Mouse (Mus musculus): ENCODE data around the gene Uap1. TPM values are rescaled to one million over a fixed set of nuclear protein-coding genes. Genes with fewer than 3 reads are reported as not detected.

Uap1 gene
- total RNA-seq, 2 experiments from 2014 or later = 45.5 to 50.7 TPM

DNA sequence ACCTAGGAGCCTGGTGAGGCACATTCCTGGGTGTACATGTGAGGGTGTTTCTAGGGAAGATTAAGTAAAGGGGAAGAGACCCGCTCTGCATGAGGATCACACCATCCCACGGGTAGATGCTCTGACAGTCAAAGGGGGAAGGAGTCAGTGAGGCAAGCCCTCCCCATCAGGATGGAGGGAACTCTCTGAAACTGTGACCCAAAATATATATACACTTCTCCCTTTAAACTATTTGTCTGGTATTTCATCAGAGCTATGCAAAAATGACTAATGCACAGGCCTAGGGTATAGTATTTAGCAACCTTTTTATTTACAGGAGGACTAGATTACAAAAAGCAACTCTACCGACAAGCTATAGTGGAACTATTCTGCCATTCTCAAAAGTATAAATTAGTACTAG is 9.8 kb downstream of the Uap1 start:
- DNase-seq = no peak

DNA sequence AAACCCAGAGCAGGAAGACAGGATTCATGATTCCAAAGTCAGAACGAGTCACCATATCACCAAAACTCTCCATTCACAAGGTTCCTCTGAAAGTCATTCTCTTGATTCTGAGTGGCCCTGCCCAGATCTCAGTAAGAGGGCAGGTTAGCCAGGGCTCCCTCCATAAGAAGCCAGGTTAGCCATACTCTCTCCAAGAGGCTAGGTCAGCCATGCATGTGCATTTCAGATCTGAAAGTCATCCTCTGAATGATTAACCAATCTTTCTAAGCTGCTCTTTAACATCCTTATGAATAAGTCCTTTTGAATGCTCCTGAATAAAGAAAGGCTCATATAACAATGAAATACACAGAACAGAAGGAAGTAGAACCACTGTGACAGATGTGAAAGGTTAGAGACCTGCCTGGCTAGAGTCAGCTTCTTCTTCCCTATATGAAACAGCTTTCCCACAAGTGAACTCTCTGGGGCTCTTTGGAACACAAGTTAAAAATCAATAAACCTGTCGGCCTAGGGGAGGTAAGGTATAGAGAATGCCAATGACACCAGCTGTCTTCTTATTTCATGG is 10.6 kb downstream of the Uap1 start:
- DNase-seq = no peak

DNA sequence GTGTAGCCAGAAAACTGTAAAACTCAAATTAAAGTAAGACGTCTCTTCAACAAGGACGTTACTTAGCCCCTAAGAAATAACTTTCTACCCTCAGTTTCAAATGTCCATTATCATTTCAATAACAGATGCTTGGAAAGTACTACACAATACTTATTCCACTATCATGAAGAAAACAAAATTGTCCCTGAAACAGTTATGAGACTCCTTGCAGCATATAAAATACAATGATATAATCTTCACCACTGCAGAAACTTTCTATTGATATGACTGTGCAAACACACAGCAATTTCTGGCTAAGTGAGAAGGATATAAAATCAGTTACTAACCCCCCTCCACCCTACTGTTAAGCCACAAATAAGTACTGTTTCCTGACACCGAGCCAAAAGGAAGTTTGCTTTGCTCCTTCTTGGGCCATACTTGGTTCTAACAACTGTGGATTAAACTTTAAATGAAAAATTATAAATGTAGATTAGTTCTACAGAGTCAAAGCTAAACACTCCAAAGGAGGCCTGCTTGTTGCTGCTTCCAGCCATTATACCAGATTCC is 11.3 kb downstream of the Uap1 start:
- DNase-seq = peak in 1 of 2 experiments; percentile 45

DNA sequence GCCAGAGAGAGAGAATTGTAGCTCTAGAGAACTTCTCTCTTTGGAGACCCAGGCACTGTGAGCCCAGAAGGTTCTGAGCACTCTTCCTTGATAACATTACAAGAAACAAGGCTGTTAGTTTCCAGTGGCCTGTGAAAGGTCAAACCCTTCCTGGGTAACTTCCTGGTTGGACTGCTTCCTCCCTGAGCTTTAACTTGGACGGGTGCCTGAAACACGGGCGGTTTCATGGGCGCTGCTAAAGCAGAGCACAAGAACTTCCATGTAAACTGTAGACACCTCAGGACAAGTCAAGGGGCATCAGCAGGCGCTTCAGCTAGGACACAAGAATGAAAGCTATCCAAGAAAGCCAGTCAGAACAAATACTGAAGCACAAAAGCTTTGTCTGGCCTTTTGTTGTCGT is 12.9 kb downstream of the Uap1 start:
- peak; percentile 74 to 85 for DNase-seq

DNA sequence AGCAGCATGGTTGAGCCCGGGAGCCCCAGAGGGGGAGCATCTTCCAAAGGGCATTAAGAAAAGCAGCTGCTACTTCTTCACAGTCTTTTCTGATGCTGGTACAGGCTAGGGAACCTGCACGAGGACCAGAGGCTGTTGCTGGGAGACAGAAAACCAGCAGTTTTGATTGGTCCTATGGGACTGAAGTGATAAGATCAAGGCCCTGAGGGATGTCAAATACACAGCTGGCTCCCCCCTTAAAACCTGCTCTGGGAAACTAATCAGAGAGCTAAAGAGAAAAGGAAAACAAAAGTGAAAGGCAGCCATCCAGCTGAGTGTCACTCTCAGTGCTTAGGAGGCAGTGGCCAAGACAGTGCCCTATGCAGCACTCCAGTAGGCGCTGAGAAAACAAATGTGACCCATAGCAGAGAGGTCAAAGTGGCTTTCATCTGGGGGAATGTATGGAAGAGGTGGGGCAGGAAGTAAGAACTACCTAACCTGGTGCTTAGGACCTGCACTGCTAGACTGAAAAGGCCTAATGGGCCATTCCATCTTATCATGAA is 14.3 kb downstream of the Uap1 start:
- DNase-seq = peak; percentile 39 to 60

DNA sequence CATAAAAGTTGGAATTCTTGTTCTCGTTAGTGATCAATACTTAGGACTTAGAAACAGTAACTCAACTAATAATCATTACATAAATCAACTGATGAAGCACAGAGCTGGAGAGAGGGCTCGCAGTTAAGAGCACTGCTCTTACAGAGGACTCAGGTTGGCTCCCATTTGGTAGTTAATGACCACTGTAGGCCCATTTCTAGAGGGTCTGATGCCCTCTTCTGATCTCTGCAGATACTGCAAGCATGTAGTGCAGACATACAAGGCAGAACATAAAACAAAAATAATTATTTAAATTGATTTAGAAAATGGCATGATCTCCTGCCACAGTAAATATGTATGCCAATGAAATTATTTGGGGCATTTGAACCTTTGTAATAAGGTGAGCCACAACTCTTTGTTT is 15.1 kb downstream of the Uap1 start:
- no peak for DNase-seq

DNA sequence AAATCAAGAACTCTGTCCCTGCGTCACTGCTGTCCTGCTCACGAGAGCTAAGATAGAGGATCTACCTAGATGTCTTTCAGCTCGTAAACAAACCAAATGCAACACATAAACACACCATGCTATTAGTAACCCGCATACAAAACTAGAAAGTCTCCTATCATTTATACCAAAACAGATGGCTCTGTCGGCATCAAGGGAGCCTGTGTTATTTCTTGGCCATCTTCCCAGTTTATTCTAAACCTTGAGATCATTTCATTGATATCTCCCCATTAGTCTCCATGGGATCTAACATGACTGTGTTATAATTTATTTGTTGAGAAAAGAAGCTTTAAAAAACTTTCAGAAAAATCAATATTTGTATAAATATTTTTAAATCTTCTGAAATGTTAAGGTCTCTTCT is 19.0 kb downstream of the Uap1 start:
- DNase-seq = no peak

DNA sequence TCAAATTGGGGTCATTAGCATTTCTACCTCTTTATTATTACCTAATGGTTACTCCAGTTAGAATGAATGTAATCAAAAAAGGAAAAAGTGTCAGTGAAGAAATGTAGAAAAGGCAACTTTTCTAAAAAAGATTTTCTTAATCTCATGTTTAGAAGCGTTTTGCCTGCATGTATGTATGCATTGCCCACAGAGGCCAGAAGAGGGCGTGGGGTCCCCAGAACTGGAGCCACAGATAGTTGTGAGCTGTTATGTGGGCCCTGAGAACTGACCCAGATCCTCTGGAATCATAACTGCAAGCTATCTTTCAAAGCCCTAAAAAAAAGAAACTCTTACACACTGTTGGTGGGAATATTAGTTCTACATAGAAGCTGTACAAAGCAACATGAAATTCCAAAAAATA is 19.5 kb downstream of the Uap1 start:
- no peak for DNase-seq

DNA sequence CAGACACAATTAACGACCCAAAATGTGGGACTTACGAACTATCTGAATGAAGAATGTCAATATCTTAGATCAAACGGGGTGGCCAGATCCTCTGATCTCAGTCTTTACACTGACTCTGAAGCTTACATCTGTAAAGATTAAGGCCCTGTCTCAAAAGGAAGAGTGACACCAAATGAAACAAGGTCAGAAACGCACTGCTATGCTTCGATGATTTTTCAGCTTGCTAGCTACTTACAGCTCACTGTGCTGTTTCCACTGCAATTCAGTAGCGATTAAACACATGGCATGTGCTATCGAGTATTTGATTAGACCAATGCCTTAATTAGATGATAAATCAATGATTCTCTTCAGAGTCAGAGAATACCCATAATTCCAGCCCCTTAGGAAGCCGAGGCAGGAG is 20.8 kb downstream of the Uap1 start:
- DNase-seq = no peak

DNA sequence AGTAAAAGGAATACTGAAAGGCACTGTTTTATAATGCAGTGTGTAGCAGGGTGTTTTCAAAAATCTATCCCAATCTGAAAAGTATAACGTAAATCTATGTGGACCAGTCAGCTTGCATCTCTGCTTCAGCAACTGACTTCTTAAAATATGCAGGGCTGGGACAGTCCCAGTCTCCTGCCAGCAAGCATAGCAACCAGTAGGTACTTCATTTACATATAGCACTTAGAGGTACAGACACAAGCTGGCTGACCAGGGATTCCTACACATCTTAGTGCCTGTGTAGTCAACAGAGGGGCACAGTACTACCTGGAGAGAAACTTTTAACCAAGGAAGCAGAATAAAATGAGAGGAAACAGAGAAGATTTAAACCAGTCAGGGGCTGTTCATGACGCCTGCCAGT is 22.2 kb downstream of the Uap1 start:
- DNase-seq = no peak

DNA sequence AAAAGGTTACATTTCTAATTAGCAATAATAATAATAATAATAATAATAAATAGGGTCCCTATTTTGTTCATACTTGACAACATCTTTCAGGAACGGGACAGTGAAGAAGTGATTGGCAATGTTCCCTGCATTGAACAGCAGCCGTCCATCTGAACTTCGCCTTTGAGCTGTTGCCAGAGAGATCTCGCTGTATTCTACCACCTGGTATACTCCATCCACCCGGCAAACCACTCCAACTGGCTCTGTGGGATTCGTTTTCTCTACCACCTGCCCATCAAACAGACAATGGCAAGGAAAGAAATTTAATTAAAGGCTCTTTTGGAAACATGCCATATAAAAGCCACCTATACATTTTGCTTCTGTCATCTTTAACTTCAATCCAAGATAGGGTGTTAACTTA is 23.9 kb downstream of the Uap1 start:
- no peak for DNase-seq

DNA sequence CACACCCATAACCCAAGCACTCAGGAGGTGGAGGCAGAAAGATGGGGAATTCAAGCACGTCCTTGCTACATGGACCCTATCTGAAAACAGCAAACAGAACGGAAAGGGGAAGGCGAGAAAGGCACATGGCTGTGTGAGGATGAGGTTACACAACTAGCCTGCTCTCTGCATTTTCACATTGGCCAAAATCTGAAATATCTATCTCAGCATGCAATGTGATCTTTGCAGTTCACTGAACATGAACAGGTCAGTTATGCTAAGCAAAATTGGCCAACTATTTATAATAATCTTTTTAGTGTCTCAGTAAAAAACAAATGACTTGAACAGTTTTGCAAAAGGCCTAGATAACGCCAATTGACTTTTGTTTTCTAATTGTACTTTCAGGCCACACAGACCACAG is 25.0 kb downstream of the Uap1 start:
- no peak for DNase-seq

DNA sequence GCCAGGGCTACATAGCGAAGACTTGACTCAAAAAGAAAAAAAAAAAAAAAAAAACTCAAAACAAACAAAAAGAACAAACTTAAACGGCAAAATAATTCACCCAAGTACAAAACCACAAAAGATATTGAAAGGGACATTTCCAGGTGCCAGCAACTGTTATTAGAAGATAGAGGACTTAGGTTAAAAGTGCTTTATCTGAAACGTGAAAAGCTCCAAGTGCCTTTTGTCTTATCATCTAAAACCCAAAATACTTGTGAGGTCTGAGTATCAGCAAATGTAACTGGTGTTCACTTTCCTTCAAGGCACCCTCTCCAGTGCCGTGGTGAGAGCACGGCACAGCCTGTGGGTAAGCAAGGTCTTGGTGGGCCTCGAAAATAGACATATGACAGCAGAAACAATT is 26.2 kb downstream of the Uap1 start:
- no peak for DNase-seq

DNA sequence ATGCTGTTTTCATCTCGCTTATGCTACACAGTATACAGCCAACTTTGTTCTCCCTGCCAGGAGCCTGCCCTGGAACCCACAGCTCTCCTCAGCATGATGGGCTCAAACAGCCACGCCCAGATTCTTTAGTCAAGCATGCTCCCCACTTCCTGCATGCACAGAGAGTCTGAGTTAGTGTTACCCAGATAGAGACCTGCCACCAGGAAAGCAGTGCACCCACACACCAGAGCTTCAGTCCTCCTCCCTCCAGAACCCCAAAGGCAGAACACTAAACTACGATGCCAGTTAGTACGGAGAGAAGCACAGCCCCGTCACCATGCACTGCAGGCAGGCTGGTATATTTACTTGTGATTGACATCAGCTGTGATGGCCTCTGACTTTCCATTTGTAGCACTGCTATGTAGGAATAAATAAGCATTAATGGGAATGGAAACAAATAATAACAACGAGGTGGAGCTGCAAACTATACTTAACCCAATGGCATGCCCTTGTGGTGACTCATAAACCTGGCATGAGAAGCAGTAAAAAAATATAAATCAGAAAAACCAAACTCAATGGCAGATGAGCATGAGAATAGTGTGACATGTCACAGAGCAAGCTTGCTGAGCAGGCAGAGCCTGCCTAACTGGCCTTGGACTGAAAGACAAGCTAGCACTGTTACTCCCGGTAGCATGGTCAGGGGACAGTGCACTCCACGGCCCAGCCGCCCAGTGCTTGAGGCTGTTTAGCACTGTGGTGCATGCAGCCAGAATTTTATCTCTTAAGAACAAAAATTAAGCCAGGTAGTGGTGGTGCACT is 26.9 kb downstream of the Uap1 start:
- peak in 1 of 2 experiments; percentile 14 for DNase-seq

DNA sequence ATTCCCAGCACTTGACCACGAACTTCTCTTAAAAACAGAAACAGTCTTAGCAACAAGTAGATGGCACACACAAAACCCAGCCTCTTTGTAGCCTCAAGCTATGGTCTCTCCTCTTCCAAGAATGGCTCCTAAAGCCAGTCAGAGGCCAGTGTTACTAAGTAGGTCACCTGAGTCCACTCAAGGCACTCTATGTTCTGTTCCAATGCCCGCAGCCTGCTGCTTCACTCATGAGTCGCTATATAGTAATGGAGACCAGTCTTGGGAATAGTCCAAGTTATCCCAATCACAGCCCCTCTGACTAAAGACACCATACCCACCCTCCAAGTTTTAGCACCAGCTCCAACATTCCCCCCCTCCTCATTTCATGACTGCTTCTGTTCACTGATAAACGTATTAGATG is 29.2 kb downstream of the Uap1 start:
- DNase-seq = no peak

DNA sequence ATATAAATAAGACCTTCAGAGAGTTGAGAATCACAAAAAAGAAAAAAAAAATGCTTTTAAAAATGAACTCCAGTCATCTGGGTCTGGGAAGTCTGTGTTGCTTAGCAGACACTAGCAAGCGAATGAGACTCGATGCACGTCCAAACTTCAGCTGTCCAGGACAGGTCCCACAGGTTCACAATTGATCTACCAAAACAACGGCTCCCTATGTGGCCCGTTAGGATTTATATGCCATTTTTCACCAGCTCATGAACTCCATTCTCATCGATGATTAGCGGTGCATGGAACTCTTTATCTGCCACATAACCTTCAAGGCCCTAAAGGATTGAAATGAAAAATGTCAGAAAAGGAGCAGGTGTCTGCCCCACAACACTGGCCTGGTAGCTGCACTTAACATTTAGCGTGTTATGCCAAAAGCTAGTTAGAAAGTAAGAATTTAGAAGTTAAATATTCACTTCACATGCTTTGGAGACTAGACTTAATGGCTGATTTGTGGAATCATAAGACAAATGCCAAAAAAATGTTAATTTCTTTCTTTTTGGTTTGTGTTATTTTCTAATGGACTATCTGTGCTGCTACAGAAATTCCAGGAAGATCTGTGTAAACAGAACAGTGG is 32.4 kb downstream of the Uap1 start:
- no peak for DNase-seq

DNA sequence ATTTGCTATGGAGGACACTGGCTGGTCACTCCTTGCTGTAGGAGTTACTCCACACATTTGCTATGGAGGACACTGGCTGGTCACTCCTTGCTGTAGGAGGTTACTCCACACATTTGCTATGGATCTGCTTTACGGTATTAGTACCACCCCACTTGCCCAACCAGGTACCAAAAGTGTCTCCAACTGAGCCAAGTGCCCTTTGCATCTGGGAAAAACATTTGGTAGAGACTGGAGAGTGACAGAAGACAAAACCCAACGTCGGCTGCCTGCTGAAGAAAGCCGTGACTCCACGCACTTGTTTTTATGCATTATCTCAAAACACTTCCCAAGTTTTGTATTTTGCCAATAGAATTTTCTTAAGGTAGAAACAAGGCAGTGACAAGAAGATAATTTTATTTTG is 33.1 kb downstream of the Uap1 start:
- DNase-seq = no peak

DNA sequence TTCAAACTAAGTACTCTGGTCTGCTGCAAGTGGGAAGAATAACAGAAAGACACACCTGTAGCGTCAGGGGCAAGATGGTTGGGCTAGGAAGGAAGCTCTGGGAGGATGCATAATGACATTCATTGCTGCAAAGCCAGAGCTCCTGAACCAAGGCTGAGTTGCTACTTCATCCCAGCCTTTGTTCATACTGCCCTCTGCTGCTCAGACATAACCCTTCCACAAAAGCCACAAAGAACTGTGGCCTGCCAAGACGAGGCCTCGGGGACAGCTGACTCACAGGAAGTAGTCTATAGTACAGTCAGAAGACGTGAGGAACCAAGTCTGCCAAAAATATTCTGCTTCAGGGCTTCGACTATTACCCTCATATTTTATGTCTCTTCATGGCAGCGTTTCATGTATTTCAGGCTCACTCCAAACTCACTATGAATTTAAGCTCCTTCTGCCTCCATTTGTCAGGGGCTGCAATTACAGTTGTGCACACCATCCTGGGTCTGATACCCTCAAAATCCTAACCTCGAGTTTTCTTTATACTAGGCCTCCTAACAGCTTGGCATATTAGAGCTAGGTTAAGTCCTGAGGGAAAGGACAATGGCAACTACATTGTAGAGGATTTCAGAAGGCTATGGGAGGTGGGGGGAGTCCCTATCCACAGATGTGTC is 38.3 kb downstream of the Uap1 start:
- DNase-seq = peak; percentile 84 to 88

DNA sequence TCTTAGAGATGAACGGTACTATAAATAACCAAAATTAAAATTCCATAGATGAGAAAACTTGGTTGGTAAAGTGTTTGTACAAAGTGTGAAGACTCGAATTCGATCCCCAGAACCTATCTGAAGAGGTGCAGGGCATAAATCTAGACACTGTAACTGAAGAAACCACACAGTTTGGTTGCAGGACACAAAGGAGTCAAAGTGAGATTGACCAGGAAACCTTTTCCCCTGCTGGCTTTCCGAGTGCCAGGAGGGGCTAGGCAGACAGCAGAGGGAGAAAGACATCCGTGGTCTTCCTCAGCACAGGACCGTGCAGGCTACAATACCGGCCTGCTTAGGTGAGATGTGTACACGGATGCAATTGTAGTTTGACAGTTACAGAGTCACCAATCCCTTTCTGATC is 40.5 kb downstream of the Uap1 start:
- no peak for DNase-seq

DNA sequence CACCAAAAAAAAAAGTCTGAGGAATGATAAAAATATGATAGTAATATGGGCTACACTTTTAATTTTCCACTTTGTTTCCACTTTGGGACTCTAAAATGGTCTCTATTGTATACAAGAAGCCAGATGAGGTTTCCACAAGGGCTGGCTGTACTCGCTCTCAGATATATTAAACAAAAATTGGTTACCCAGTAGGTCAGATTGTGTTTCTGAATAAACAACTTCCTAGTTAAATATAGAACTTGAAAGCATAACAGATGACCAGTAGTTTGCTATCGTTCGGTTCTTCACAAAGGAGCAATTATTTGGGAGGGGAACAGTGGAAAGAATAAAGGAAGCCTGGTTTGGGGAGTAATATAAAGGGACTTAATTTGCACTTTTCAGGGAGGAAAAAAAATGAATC is 43.8 kb downstream of the Uap1 start:
- no peak for DNase-seq

DNA sequence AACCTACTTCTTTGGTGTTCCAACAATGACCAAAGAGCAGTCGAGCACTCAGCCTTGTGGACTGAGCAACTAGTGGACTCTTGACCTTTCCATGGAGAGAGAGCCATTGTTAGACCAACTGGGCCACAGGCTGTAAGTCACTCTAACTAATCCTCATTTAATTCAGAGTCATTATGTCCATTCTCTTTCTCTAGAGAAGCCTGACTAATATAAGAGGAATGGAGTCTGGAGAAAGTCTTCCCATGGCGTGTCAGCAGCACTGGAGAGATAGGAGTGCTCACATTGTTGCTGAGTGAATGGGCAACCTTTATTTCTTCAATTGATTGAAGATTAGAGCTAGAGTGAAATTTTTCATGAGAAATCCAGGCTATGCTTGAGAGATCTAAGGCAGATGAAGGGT is 50.1 kb downstream of the Uap1 start:
- DNase-seq = no peak

DNA sequence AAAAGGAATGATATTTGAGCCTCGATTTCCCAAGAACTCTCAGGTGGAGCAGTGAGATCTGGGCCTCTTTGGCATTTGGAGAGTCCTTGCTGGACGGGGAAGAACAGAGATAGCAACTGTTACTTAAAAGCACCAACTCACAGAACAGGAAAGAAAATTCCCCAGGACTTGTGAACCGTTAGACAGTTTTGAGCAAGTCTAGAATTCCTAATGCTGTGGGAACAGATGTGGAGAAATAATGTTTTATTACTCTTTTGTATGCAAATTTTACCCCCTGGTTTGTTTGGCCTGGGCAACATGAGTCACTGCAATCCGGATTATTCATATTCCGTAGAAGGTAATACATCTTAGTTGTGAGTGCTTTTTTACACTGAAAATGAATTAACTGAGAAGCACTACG is 61.1 kb downstream of the Uap1 start:
- no peak for DNase-seq

DNA sequence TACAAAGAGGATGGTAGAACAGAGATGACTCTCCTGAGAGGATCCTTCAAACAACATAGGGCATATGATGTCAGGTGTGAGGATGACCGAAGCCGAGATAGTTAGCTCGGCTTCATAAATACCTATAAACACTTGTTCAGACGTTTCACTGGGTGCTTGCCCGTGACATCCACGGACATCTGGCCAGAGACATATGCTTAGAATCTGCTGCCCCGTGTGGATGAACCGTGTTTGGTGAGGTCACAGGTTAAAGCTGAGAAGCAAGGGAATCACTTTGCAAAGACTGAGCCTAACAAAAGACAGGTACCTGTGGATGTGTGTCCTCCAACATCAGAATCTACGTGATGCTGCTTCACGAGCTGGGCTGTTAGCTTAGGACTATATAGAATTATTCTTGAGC is 62.5 kb downstream of the Uap1 start:
- DNase-seq = no peak
